Mouse (Mus musculus) kidney, embryonic 16.5 days (tissue): ENCODE data around the gene Mfrp. TPM values are rescaled to one million over a fixed set of nuclear protein-coding genes. Genes with fewer than 3 reads are reported as not detected.

Source experiments
- polyA plus RNA-seq: library from polyadenylated mRNA; unstranded; fragments of >200 nt; fragmentation: Nextera tagmentation; extraction: Ambion mirVana; gene quantifications from 2 replicates; pipeline ENCODE4 v1.2.1, GENCODE M21; 2015

Gene Mfrp
- polyA plus RNA-seq, 1 experiment from 2014 or later = 0.25 TPM

Other genes with a start within 250 kb of the Mfrp start
- gene Thy1, start 58.3 kb upstream of the Mfrp start, polyA plus RNA-seq = 7.7 and 10.5 TPM in 2 replicates
- gene Usp2, start 34.7 kb upstream of the Mfrp start, polyA plus RNA-seq = 53.9 and 57.7 TPM in 2 replicates
- gene C1qtnf5, start 5.5 kb downstream of the Mfrp start, polyA plus RNA-seq = 4.7 and 5.7 TPM in 2 replicates
- gene Gm49380, start 11.8 kb downstream of the Mfrp start, polyA plus RNA-seq = 0.22 and 0.25 TPM in 2 replicates
- gene Rnf26, start 11.8 kb downstream of the Mfrp start, polyA plus RNA-seq = 75.0 and 87.0 TPM in 2 replicates
- 54.3 and 60.3 TPM in 2 replicates for gene Mcam, start 32.7 kb downstream of the Mfrp start, polyA plus RNA-seq
- gene Cbl, start 132.3 kb downstream of the Mfrp start, polyA plus RNA-seq = 17.6 and 24.0 TPM in 2 replicates
- gene Ccdc153, start 138.9 kb downstream of the Mfrp start, polyA plus RNA-seq = not detected in 2 replicates
- 13.3 and 14.1 TPM in 2 replicates for gene Pdzd3, start 149.7 kb downstream of the Mfrp start, polyA plus RNA-seq
- 6.6 and 7.9 TPM in 2 replicates for gene Nlrx1, start 166.9 kb downstream of the Mfrp start, polyA plus RNA-seq
- gene Abcg4, start 186.9 kb downstream of the Mfrp start, polyA plus RNA-seq = 2.8 TPM in 2 replicates
- gene Hinfp, start 203.9 kb downstream of the Mfrp start, polyA plus RNA-seq = 27.2 and 31.1 TPM in 2 replicates
- gene C2cd2l, start 218.6 kb downstream of the Mfrp start, polyA plus RNA-seq = 11.6 and 14.3 TPM in 2 replicates
- gene Dpagt1, start 224.3 kb downstream of the Mfrp start, polyA plus RNA-seq = 45.4 and 53.9 TPM in 2 replicates
- 353 and 432 TPM in 2 replicates for gene H2afx, start 233.0 kb downstream of the Mfrp start, polyA plus RNA-seq
- gene Hmbs, start 242.5 kb downstream of the Mfrp start, polyA plus RNA-seq = 133 and 137 TPM in 2 replicates